Mouse (Mus musculus) lung, postnatal 0 days (tissue): Measurements from ENCODE around the gene Raver2.

Source experiments
- CTCF ChIP-seq: IDR thresholded peaks from 2 replicates; pipeline ENCODE4 v1.5.1; 2016; ENCODE audit warnings: antibody characterized with exemption, mild to moderate bottlenecking
- EP300 ChIP-seq: IDR thresholded peaks from 2 replicates; pipeline ENCODE4 v1.6.1; 2016; ENCODE audit warnings: antibody characterized with exemption, mild to moderate bottlenecking, control low read depth

- no peak for TF ChIP-seq CTCF
- no peak for TF ChIP-seq EP300
Measured at GRCm38 (mm10) chr4:101180681-101181080, 111.9 kb downstream of the Raver2 start.
